Mouse (Mus musculus) hindbrain, embryonic 16.5 days (tissue): ENCODE data around the gene Plcb3. TPM values are rescaled to one million over a fixed set of nuclear protein-coding genes. Genes with fewer than 3 reads are reported as not detected.

Experiments used
- ATAC-seq: fragments of 200-750 bp; cut with Nextera tagmentation; 2 replicates; pipeline ENCODE4 v1.8.0; 2017; ENCODE audit warnings: moderate TSS enrichment, moderate library complexity
- H3K27ac ChIP-seq: fragments of 300-500 bp; sonication (generic); 2 replicates; pipeline ENCODE4 v1.5.1; 2014; ENCODE audit warnings: low read depth, mild to moderate bottlenecking, control low read depth, low read length, moderate library complexity
- H3K27me3 ChIP-seq: fragments of 300-500 bp; sonication (generic); replicated peaks from 2 replicates; pipeline ENCODE4 v1.6.1; 2014; ENCODE audit warnings: low read length; ENCODE audit not compliant: control insufficient read depth, insufficient read depth
- H3K36me3 ChIP-seq: fragments of 300-500 bp; sonication (generic); 2 replicates; pipeline ENCODE4 v1.6.1; 2014; ENCODE audit warnings: mild to moderate bottlenecking, low read length, moderate library complexity, mixed read lengths; ENCODE audit not compliant: control insufficient read depth, insufficient read depth
- H3K4me1 ChIP-seq: fragments of 300-500 bp; sonication (generic); 2 replicates; pipeline ENCODE4 v1.6.1; 2014; ENCODE audit warnings: low read depth, low read length; ENCODE audit not compliant: control insufficient read depth, insufficient read depth
- H3K4me2 ChIP-seq: fragments of 300-500 bp; sonication (generic); 2 replicates; pipeline ENCODE4 v1.6.1; 2014; ENCODE audit warnings: mild to moderate bottlenecking, low read length, control low read depth, moderate library complexity
- H3K4me3 ChIP-seq: fragments of 300-500 bp; sonication (generic); 2 replicates; pipeline ENCODE4 v1.5.1; 2014; ENCODE audit warnings: mild to moderate bottlenecking, low read length, control low read depth, moderate library complexity
- H3K9ac ChIP-seq: fragments of 300-500 bp; sonication (generic); 2 replicates; pipeline ENCODE4 v1.6.1; 2014; ENCODE audit warnings: low read depth, mild to moderate bottlenecking, control low read depth, low read length, moderate library complexity
- H3K9me3 ChIP-seq: fragments of 300-500 bp; sonication (generic); 2 replicates; pipeline ENCODE4 v1.6.1; 2014; ENCODE audit warnings: mild to moderate bottlenecking, low read length, moderate library complexity; ENCODE audit not compliant: control insufficient read depth
- WGBS: fragments of 180-500 bp; shearing (Covaris S2); extraction: QIAGEN DNeasy Blood & Tissue Kit; methylation state at CpG from one replicate; pipeline ENCODE4 v1.1.7; 2014; 5-methylcytosine and 5-hydroxymethylcytosine counted together
- polyA plus RNA-seq: library from polyadenylated mRNA; unstranded; fragments of >200 nt; fragmentation: Nextera tagmentation; extraction: Ambion mirVana; gene quantifications from 2 replicates; pipeline ENCODE4 v1.2.1, GENCODE M21; 2015

Plcb3 gene
- polyA plus RNA-seq, 1 experiment from 2014 or later: 13.8 TPM

GRCm38 (mm10) chr19:6973581-6974190 lies 2.6 kb downstream of the Plcb3 start:
- Histone ChIP-seq H3K27ac (no peak overlapping the region), H3K27me3 (peaks cover 10% of the 10 kb centered on the region), H3K4me1 (peaks cover 43% of the 10 kb centered on the region), H3K9ac (peak overlapping the region; percentile 83), H3K9me3 (no peaks in the 10 kb centered on the region), H3K4me3 (peak overlapping the region; percentile 58), H3K4me2 (peak overlapping the region; percentile 94), H3K36me3 (peaks cover 11% of the 10 kb centered on the region)
- 33% methylated on average over 12 of the region's 12 CpGs for WGBS
- no peak for ATAC-seq

- ATAC-seq: no peak
- no peak overlapping the region for H3K9ac ChIP-seq
- peaks cover 10% of the 10 kb centered on the region for H3K27me3 ChIP-seq
- H3K36me3 ChIP-seq: peaks cover 2% of the 10 kb centered on the region
- 79% methylated on average over 13 of the region's 13 CpGs for WGBS
- H3K4me2 ChIP-seq: no peak overlapping the region
- no peaks in the 10 kb centered on the region for H3K9me3 ChIP-seq
- peaks cover 30% of the 10 kb centered on the region for H3K4me1 ChIP-seq
- H3K27ac ChIP-seq: no peak overlapping the region
- H3K4me3 ChIP-seq: no peak overlapping the region
Observed at GRCm38 (mm10) chr19:6972247-6972917, 3.9 kb downstream of the Plcb3 start.

GRCm38 (mm10) chr19:6971644-6972043 lies 4.6 kb downstream of the Plcb3 start:
- no peak for ATAC-seq
- Histone ChIP-seq H3K36me3 (no peaks in the 10 kb centered on the region), H3K4me3 (no peak overlapping the region), H3K9ac (peak overlapping the region; percentile 5; the same call in 1 of the 2 replicates), H3K27ac (no peak overlapping the region), H3K9me3 (no peaks in the 10 kb centered on the region), H3K4me2 (no peak overlapping the region), H3K27me3 (peaks cover 10% of the 10 kb centered on the region), H3K4me1 (peaks cover 24% of the 10 kb centered on the region)
- WGBS: 41% methylated on average over 6 of the region's 6 CpGs

GRCm38 (mm10) chr19:6970460-6971085 lies 5.7 kb downstream of the Plcb3 start:
- H3K4me3 ChIP-seq: no peak overlapping the region
- ATAC-seq: no peak
- no peak overlapping the region for H3K27ac ChIP-seq
- peaks cover 15% of the 10 kb centered on the region for H3K4me1 ChIP-seq
- peak overlapping the region; percentile 54 for H3K4me2 ChIP-seq
- H3K9me3 ChIP-seq: no peaks in the 10 kb centered on the region
- peak overlapping the region; percentile 1; the same call in 1 of the 2 replicates for H3K9ac ChIP-seq
- WGBS: 10% methylated on average over 11 of the region's 11 CpGs
- peaks cover 10% of the 10 kb centered on the region for H3K27me3 ChIP-seq
- no peaks in the 10 kb centered on the region for H3K36me3 ChIP-seq

- peak; percentile 13; the same call in 1 of the 2 replicates for ATAC-seq
- under 1% methylated on average over 55 of the region's 55 CpGs for WGBS
- H3K9ac ChIP-seq: peak overlapping the region; percentile 67
- no peaks in the 10 kb centered on the region for H3K9me3 ChIP-seq
- peaks cover 15% of the 10 kb centered on the region for H3K4me1 ChIP-seq
- H3K27ac ChIP-seq: no peak overlapping the region
- H3K4me3 ChIP-seq: peak overlapping the region; percentile 49
- H3K36me3 ChIP-seq: no peaks in the 10 kb centered on the region
- peak overlapping the region; percentile 54 for H3K4me2 ChIP-seq
- peaks cover 10% of the 10 kb centered on the region for H3K27me3 ChIP-seq
Observed at GRCm38 (mm10) chr19:6969665-6970381, 6.4 kb downstream of the Plcb3 start.

GRCm38 (mm10) chr19:6969291-6969664 lies 7.0 kb downstream of the Plcb3 start:
- H3K9ac ChIP-seq: peak overlapping the region; percentile 67

GRCm38 (mm10) chr19:6968491-6969271 lies 7.6 kb downstream of the Plcb3 start:
- no peaks in the 10 kb centered on the region for H3K36me3 ChIP-seq
- 15% methylated on average over 15 of the region's 15 CpGs for WGBS
- peak overlapping the region; percentile 49 for H3K4me3 ChIP-seq
- peaks cover 11% of the 10 kb centered on the region for H3K4me1 ChIP-seq
- H3K4me2 ChIP-seq: peak overlapping the region; percentile 54
- no peak overlapping the region for H3K27ac ChIP-seq
- peak overlapping the region; percentile 7; the same call in 1 of the 2 replicates for H3K9ac ChIP-seq
- H3K27me3 ChIP-seq: peaks cover 10% of the 10 kb centered on the region
- no peak for ATAC-seq
- H3K9me3 ChIP-seq: no peaks in the 10 kb centered on the region

More at GRCm38 (mm10) chr19:6969291-6969664, 7.0 kb downstream of the Plcb3 start:
- Histone ChIP-seq H3K9me3 (no peaks in the 10 kb centered on the region), H3K27me3 (peaks cover 10% of the 10 kb centered on the region), H3K4me2 (peak overlapping the region; percentile 54), H3K4me3 (peak overlapping the region; percentile 49), H3K4me1 (peaks cover 15% of the 10 kb centered on the region), H3K36me3 (no peaks in the 10 kb centered on the region), H3K27ac (no peak overlapping the region)
- no peak for ATAC-seq
- under 1% methylated on average over 20 of the region's 20 CpGs for WGBS

GRCm38 (mm10) chr19:6956461-6956860 lies 19.8 kb downstream of the Plcb3 start:
- H3K4me3 ChIP-seq: no peak overlapping the region
- H3K36me3 ChIP-seq: peaks cover 6% of the 10 kb centered on the region; the same call in 1 of the 2 replicates
- H3K4me1 ChIP-seq: peaks cover 11% of the 10 kb centered on the region
- no peaks in the 10 kb centered on the region for H3K9me3 ChIP-seq
- H3K27ac ChIP-seq: no peak overlapping the region
- H3K27me3 ChIP-seq: no peaks in the 10 kb centered on the region
- WGBS: 85% methylated on average over 10 of the region's 10 CpGs
- H3K9ac ChIP-seq: no peak overlapping the region
- ATAC-seq: no peak
- H3K4me2 ChIP-seq: no peak overlapping the region
